Mouse (Mus musculus): ENCODE measurements around the gene Nln.

Nln gene

DNA sequence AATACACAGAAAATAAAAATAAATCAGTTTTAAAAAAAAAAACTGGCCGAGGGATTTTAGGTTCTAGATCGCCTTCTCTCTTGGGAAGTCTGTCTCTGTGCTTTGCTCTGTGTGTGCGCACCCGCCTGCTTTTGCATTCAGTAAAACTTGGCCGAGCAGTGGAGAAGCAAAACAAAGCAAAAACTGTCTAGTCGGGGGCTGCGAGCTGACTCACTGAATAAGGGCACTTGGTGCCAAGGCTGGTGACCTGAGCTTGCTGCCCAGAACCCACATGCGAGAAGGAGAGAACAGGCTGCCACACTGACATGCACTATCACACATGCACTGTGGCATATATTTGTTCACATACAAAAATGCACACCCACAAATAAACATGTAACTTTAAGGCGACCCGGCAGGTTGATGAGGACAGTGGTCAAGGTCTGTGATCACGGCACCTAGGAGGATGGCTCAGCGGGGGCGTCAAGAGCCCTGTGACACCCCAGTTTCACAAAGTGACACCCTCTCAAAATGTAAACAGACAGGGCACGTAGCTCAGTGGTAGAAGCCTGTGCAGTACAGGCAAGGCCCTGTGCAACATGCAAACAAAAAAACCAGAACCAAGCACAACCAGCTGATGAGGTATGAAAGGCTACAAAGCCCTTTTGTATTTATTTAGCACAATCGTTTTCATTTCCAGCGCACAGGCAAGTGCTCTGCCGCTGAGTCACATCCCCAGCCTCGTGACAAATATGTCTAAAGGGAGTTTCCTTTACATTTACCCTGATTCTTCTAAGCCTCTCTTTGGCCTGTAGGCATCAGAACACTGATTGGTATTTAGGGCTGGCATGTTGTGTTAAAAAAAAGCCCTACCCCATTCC is 93.9 kb downstream of the Nln start:
- no peak for DNase-seq (ENCODE audit: low spot score)

DNA sequence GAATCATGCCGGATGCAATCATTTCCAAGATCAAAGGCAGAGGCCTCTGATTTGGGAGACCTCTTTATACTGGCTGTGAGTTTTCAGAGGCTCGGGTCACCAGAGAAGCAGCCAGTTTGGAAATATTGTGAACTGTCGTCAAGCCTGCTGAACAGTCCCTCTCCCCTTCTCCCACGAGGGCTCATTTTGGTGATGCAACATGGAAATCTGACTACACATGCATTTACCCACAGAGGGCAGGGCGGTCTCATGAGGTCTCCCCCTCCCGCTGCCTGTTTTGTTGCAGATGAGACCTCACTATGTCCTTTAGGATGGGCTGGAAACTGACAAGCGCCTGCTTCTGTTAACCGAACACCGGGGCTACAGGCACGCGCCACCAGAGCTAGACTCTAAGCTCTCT is 95.4 kb downstream of the Nln start:
- no peak for DNase-seq (ENCODE audit: low spot score)

DNA sequence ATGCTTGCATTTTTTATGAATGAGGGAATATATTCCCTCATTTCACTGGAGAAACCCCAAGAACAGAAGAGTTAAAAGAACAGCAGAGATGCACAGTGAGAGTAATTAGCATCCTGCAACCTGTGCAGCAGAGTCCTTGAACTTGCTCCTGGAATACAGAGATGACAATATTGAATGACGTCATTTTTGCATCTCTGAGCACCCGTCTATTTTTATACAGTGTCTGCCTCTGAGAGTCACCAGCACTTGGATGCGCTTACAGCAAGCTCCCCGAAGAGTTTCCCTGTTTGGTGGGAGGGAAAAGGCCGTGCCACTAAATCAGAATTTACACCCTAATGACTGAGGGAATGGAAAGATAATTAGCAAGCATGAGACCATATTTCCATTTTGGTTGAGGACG is 96.0 kb downstream of the Nln start:
- DNase-seq (ENCODE audit: low spot score): no peak

DNA sequence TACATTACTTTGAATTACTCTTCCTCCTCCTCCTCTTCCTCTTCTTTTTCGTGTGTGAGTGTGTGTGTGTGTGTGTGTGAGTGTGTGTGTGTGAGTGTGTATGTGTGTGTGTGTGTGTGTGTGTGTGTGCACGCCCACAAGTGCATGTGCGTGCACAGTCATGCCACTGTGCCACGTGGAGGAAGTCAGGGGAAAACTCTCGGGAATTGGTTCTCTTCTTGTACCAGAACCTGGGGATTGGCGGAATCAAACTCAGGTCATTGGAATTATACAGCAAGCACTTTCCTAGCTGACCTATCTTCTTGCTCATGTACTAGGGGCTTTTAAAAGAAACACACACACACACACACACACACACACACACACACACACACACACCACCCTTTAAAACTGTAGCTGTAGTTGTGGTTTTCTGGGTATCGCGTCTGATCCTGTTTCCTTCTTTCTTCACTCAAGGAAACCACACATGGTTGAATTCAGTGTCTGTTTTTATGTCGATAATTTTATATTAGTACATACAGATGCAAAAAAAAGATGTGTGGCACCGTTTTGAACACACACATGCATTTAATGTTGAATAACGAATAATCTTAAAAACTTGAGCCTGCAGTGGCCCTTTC is 97.1 kb downstream of the Nln start:
- DNase-seq (ENCODE audit: low spot score): no peak

DNA sequence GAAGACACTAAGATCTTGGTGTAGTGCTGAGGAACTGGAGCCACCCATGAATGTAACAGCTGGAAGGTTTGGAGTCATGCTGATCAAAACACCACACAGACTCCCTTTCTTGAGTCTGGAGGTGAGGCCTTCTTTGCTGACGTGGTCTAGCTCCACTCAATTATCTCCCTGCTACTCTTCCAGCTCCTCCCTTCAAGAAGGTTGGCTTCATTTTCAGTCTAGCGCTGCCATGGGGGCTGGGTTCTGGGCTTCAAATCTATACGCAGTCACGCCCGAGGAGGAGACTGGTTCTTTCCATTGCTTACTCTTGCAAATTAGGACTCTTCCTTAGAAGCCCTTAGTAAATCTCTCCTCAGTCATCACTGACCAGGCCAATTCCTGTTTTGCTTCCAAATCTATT is 98.1 kb downstream of the Nln start:
- DNase-seq (ENCODE audit: low spot score): no peak

DNA sequence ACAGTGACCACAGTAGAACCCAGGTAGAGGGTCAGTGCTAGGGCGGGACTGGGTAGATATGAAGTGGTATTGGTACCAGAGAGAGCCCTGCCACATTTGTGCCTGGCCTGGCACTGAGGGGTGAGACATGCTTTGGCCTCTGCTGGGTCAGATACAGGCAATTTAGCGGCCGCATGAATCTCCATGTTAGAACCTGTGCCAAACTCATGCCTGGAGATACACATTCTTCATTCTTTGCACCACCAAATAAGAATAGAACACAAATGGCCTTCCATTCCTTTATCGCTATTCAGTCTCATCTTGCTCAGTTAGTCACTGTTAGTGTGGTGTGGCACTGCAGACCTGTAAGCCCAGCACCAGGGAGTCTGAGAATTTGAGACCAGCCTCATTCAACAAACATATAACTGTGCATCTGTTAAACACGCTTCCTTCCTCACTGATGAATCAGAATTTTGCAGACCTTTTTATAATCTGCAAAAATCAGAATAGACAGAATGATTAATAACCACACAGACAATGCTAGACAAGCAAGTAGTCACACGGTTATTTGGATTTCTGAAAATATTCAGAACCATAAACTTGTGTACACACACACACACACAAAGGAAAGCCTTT is 104.1 kb downstream of the Nln start:
- DNase-seq (ENCODE audit: low spot score): no peak

DNA sequence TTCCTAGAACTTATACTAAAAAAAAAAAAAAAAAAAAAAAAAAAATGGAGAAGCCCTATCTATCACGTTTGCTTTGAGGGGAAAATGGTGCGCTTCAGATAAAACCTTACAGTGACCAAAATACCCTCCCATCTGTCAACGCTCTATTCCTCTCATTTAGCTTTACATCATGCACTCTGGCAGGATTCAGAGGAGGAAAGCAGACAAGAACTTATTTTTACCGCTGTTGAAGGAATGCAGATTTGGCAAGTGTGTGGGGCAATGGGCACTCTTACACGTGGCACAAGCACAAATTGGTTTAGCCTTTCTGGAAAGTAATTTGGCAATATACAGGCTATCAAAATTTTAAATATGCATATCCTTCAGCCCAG is 115.3 kb downstream of the Nln start:
- DNase-seq (ENCODE audit: low spot score): no peak

DNA sequence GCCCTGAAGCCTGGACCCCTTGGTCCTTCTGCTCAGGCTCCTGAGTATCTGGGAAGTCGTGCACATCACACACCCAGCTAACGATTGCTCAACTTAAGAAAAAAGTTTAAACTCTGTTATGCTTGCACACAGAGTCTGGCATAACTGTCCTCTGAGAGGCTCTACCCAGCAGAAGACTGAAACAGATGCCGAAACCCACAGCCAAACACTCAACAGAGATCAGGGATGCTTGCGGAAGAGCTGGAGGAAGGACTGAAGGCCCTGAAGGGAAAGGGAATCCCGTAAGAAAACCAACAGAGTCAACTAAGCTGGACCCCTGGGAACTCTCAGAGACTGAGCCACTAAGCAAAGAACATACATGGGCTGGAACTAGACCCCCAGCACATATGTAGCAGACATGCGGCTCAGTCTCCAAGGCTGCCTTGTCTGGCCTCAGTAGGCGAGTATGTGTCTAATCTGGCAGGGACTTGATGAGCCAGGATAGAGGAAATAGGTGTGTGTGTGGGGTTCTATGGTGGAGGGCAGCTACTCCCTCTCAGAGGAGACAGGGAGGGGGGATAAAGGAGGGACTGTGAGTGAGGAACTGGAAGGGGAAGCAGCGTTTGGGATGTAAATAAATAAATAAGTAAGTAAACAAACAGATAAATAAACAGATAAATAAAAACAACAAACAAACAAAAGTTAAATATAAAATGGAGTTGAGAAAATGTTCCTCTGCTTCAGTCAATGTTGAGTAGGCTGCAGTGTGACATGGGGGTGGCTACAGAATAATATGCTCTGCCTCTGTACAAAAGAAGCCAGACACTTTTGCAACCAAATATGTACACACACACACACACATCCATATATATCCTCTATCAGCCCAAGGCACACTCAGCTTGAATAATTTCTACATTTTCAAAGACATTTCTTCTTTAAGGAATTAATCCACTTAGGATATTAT is 116.0 kb downstream of the Nln start:
- DNase-seq (ENCODE audit: low spot score): no peak

DNA sequence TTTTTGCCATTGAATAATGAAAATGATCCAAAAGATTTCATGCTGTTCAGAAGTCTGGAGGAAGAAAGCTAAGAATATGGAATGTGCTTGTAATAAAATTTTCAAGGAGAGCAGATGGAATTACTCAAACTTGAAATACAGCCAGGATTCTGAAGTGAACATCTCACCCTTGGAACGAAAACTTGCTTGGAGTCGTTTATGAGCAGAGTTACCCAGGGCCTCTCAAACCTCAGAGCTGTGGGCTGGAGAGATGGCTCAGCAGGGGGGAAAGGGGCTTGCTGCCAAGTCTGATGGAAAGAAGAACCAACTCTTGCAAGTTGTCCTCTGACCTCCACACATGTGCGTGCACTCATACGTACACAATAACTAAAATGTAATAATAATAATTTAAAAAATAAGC is 122.8 kb downstream of the Nln start:
- no peak for DNase-seq (ENCODE audit: low spot score)

DNA sequence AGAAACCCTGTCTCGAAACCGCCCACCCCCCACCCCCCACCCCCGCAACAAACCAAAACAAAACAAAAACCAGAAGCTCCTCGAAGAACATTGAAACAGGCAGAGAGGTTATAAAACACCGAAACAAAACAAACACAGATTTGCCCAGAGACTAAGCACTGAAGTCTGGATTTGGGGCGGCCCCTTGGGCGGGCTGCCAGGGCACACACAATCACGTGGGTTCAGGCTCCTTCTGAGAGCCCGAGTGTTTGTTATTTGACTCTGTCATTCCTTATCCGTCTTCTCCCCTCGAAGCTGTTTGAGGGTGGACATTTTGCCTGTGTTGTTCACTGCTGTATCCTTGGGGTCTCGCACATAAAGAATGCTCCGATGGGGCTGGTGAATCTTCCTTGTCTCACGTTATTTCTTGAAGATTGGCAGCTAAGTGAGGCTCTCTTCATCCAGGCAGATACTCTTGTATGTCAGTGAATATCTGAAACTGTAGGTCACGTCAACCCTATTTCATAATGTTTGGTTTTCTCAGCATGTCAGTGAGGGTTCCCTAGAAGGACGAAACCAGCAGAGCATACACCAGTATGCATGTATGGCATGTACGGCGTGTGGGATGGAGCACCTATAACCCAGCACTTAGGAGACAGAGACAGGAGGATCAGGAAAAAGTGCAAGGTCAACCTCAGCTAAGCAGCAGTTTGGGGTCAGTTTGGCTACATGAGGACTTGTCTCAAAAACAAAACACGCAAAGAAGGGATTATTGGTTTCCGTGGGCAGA is 123.7 kb downstream of the Nln start:
- DNase-seq (ENCODE audit: low spot score): no peak

DNA sequence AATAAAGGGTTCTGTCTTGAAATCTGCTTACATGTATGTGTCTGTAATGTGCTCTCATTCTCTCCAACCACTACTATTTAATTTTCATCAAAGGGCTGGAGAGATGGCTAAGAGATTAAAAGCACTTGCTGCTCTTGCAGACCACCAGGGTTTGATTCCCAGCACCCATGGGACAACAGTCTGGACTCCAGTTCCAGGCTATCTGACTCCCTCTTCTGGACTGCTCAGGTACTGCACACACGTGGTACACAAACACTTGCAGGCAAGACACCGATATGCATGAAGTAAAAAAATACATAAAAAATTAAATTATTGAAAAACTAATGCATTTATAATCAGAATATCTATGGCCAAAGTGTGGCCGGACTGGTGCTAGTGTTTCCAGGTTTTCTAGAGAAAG is 127.0 kb downstream of the Nln start:
- no peak for DNase-seq (ENCODE audit: low spot score)

DNA sequence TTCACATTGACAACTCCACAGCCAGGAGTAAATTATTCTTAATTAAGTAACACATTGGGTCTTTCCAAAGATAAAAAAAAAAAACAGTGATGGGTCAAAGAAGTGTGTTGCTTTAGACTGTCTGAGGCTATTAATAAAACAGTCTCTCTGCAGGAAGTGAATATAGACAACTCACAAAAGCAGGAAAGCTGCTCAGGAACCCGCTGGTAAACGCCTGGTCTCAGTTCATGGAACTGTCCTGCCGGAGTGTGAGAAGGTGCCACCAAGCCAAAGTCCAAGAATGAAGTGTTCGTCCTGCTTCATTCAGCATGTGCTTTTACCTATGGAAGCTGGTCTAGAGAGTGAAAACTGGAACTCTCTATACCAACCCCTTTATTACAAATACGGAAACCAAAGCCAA is 129.0 kb downstream of the Nln start:
- DNase-seq (ENCODE audit: low spot score): no peak

DNA sequence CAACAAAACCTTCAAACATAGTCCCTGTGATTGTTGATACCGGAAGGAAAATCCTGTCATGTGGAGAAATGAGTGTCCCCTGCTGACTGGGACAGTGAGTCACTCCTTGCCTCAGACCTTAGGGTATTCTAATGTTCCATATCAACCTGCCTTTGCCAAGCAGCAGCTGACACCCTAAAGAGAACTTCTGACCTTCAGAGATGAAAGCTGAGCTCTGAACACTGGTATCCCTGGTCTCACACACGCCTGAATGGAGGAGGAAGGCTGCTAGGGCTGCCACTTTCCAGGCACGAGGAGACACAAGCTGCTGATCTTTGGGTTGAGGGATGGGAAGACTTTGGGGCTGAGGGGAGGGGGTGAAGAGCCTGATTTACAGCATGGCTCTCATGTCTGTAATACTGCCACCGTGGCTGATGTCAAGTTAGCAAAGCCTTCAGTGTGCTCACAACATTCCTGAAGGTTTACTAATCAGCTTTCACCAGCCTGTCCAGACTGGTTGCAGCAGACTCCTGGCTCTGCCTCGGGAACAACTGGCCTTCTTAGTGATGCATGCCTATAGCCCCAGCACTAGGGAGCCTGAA is 131.0 kb downstream of the Nln start:
- no peak for DNase-seq (ENCODE audit: low spot score)

DNA sequence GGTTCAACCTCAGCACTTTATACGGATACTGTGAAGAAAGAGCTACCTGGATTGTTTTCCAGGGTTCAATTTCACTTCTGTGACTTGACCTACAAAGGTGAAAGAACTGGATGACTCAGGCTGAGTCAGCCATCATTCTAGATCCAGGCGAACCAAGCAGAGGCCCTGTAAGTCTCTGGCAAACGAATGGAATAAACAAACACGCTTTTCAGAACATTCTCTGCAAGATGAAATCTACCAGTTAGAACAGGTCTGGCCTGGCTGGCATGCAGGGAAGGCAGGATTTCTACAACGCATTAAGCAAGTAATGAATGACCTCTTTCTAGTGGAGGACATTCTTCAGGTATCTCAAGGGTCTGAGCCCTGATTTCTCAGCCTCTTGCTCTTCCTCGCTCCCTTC is 131.6 kb downstream of the Nln start:
- DNase-seq (ENCODE audit: low spot score): no peak

DNA sequence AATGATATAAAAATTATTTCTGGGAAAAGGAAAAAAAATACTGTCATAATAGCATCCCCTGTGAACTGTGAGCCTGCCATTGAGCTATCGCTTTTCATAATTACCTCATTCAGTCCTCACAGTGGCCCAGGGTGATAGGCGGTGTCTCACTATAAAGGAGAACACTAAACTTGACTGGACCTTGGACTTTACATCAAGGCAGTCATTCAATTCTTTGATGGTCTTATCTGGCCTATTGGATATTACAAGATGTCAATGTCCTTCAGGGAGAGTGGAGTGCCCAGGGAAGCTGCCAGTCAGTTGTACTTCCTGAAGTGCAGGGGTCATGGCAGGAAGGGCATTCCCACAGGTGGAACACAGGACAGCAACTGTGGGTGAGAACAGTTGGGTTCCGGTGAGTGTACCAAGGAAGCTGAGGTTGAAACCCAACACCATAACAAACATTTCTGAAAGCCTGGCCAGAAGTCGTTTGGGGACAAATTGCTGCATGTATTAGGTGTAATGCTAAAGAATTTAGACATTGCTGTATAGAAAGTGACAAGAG is 133.2 kb downstream of the Nln start:
- DNase-seq (ENCODE audit: low spot score): no peak

DNA sequence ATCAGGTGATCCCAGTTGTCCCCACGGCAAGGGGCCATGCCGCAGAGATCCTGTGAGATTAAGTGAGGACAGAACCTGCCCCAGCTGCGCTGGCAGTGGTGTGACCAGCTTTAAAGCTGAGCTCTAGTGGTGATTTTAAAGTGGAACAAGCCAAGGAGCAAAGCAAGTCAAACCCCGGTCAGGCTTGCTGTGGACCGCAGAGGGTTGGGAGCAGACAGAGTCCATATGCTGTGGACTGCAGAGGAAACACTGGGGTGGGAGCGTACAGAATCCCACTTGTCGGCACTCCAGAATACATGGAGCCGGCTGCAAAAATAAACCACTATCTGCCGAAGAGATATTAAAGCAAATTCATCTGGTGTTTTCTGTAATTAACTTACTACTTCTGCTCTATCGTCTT is 134.3 kb downstream of the Nln start:
- no peak for DNase-seq (ENCODE audit: low spot score)

DNA sequence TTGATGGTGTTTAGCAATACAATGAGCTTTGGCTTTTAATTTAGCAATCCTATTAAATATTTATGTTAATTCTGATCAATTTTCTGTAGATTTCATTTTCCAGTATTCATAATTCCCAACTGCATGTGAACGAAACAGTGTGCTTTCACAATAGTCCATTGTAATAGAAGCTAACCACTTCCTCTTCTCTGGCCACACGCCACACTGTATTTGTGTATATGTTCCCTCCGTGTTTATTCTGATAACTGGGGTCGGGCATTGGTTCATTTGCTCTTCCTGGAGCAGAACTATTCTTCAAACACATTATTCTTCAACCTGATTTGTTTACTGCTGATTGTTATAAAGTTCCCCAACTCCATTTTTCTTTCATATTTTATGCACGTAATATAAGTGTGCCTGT is 135.4 kb downstream of the Nln start:
- DNase-seq (ENCODE audit: low spot score): no peak

Measured in ovary, postnatal 10 days (tissue).